Mouse (Mus musculus) E14TG2a.4 (cell line): ENCODE measurements at regions not wholly inside any gene's neighbourhood (a gene's known extent, or its start where the extent isn't known, plus 50 kb on each side); places are given as distances from the start of the nearest gene placed in this dataset.

ENCODE experiments used
- CTCF ChIP-seq: conservative IDR thresholded peaks from 2 replicates; pipeline ENCODE4 v1.5.1; 2014; ENCODE audit warnings: low read length
- POU5F1 ChIP-seq: IDR thresholded peaks from 2 replicates; pipeline ENCODE4 v1.6.1; 2014; ENCODE audit warnings: low read length, borderline replicate concordance

- no peak for TF ChIP-seq CTCF
- TF ChIP-seq POU5F1, result no peak
Measured at GRCm38 (mm10) chr15:3909471-3909870, 69.9 kb downstream of the Fbxo4 start.
